Mouse (Mus musculus) urinary bladder, postnatal 25 days (tissue): Measurements from ENCODE around the gene Sin3b.
A peak's percentile ranks its signal among the peaks of the same experiment; 100 is the strongest.
"Not testable (repeated sequence)": the region's sequence is repeated elsewhere in the genome, so short reads cannot be mapped to it uniquely, and the experiment has no call there.

Experiments
- DNase-seq: peaks from one replicate; pipeline ENCODE4 v3.0.0; 2022; ENCODE audit warnings: low spot score

Sin3b gene

GRCm38 (mm10) chr8:72722769-72723650 lies at the start of gene Sin3b:
Gene Sin3b (plus strand): TSS chr8:72723285.
- peak; percentile 97 for DNase-seq

- DNase-seq, result no peak
These were observed 48.9 kb upstream of the Sin3b start for GRCm38 (mm10) chr8:72674184-72674583.

- DNase-seq, result no peak
These were observed 46.6 kb upstream of the Sin3b start for GRCm38 (mm10) chr8:72676436-72676835.

- DNase-seq, result not testable (repeated sequence)
These were observed 46.2 kb upstream of the Sin3b start for GRCm38 (mm10) chr8:72676844-72677243.

GRCm38 (mm10) chr8:72677331-72677730 lies 45.8 kb upstream of the Sin3b start:
- no peak for DNase-seq

- peak; percentile 49 for DNase-seq
These were observed 43.0 kb upstream of the Sin3b start for GRCm38 (mm10) chr8:72680133-72680532.

GRCm38 (mm10) chr8:72682051-72682687 lies 40.9 kb upstream of the Sin3b start:
- DNase-seq, result no peak

- no peak for DNase-seq
These were observed 40.0 kb upstream of the Sin3b start for GRCm38 (mm10) chr8:72683010-72683521.

- not testable (repeated sequence) for DNase-seq
These were observed 39.4 kb upstream of the Sin3b start for GRCm38 (mm10) chr8:72683572-72684099.

GRCm38 (mm10) chr8:72698349-72698926 lies 24.6 kb upstream of the Sin3b start:
- DNase-seq, result no peak

GRCm38 (mm10) chr8:72712569-72712968 lies 10.5 kb upstream of the Sin3b start:
- DNase-seq, result no peak

GRCm38 (mm10) chr8:72716594-72716993 lies 6.5 kb upstream of the Sin3b start:
- no peak for DNase-seq

- no peak for DNase-seq
These were observed 2.5 kb upstream of the Sin3b start for GRCm38 (mm10) chr8:72720541-72720940.

- peak; percentile 12 for DNase-seq
These were observed 541 bp downstream of the Sin3b start for GRCm38 (mm10) chr8:72723651-72724001.

GRCm38 (mm10) chr8:72728636-72729035 lies 5.6 kb downstream of the Sin3b start:
- DNase-seq, result no peak

- no peak for DNase-seq
These were observed 11.9 kb downstream of the Sin3b start for GRCm38 (mm10) chr8:72735001-72735400.

- DNase-seq, result no peak
These were observed 13.8 kb downstream of the Sin3b start for GRCm38 (mm10) chr8:72736868-72737267.

- peak; percentile 40 for DNase-seq
These were observed 23.0 kb downstream of the Sin3b start for GRCm38 (mm10) chr8:72746061-72746460.

- no peak for DNase-seq
These were observed 26.8 kb downstream of the Sin3b start for GRCm38 (mm10) chr8:72749846-72750245.

GRCm38 (mm10) chr8:72750266-72750665 lies 27.2 kb downstream of the Sin3b start:
- no peak for DNase-seq

- DNase-seq, result no peak
These were observed 28.0 kb downstream of the Sin3b start for GRCm38 (mm10) chr8:72751126-72751525.

GRCm38 (mm10) chr8:72752289-72752688 lies 29.2 kb downstream of the Sin3b start:
- no peak for DNase-seq

GRCm38 (mm10) chr8:72753165-72753564 lies 30.1 kb downstream of the Sin3b start:
- DNase-seq, result no peak
